Mouse (Mus musculus): Measurements from ENCODE around the gene Schip1.

The Schip1 gene

DNA sequence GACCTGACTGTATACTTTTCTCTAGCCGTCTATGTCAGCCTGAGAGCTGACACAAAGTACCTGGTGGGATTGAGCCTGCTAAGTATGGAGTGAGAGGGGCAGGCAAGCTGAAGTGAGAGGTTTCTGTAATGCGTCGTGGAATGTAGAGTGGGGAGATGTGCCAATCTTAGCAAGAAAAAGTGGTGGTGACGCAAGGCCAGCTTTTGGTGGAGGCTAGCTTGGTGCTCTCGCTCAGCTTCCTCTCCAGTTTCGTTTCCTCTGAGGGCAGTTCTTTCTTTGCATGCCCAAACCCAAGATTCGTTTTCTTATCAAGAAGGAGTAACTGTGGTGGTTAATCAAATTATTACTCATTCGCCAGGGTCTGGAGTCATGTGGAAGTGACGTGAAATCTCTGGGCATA lies 492.3 kb downstream of the Schip1 start:
- no peak for DNase-seq (ENCODE audit: low read depth, low spot score)

DNA sequence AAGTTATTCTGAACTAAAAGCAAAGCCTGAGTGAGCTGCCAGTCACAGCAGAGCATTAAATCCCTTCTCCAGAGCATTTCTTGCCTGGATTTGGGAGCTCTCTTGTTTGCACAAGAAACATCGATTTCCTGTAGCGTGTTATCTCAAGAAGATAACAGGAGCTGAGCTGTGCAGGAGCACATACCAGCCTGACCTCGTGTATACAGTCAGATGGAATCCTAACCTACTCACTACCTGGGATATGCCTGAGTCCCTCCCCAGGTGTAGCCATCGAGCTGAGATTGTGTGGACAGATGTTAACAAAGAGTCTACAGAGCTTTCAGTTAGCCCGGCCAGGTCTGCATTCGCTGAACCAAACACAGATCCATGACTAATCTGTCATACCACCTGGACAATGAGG lies 494.1 kb downstream of the Schip1 start:
- no peak for DNase-seq (ENCODE audit: low read depth, low spot score)

DNA sequence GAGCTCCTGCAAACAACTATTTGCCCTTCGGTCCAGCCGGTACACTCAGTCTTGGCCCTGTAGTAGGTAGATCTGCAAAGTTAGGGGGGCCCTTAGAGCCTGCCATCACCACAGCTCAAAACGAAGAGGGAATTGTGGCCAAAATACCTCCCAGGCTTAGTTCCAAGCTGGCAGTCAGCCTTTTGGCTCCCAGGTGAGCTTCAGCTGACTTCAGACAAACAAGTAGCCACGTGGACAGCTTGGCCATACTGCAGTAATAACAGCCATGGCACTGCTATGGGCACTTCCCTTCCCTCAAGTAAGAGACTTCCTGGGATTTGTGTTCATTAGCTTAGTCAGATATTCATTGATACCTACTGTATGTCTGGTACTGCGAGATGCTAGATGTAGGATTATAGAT lies 495.5 kb downstream of the Schip1 start:
- DNase-seq (ENCODE audit: low read depth, low spot score), result no peak

DNA sequence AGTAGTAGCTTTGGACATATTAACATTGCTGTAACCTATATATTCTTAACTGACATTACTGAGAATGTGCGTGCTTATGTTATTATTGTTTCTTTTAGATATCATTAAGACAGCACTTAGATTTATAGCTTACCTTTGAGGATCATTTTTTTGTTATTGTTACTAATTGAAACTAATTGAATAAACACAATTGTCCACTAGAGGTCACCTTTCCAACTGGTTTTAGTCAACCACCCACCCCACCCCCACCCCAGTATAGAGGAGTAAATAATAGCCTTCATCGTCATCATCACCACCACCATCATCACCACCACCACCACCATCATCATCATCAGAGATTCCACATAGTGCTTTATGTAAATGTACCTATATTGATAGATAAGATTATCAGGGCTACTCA lies 498.2 kb downstream of the Schip1 start:
- no peak for DNase-seq (ENCODE audit: low read depth, low spot score)

DNA sequence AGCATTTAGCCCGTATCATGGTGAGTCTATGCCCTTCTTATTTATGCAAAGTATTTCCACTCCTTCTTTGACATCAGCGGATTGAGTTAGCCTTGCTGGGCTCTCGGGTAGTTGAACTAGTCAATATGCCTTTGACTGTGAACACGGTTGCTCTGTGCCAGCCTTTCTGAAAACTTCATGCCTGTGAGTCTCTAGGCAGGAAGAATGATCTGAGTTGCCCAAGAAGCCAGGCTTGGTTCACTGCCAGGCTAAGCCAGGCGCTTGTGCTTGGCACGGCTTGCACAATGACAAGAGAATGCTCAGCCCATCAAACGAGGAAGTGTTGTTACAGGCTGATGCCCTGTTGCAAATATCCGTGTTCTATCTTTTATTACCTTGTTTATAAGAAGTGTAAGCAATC lies 499.3 kb downstream of the Schip1 start:
- no peak for DNase-seq (ENCODE audit: low read depth, low spot score)

DNA sequence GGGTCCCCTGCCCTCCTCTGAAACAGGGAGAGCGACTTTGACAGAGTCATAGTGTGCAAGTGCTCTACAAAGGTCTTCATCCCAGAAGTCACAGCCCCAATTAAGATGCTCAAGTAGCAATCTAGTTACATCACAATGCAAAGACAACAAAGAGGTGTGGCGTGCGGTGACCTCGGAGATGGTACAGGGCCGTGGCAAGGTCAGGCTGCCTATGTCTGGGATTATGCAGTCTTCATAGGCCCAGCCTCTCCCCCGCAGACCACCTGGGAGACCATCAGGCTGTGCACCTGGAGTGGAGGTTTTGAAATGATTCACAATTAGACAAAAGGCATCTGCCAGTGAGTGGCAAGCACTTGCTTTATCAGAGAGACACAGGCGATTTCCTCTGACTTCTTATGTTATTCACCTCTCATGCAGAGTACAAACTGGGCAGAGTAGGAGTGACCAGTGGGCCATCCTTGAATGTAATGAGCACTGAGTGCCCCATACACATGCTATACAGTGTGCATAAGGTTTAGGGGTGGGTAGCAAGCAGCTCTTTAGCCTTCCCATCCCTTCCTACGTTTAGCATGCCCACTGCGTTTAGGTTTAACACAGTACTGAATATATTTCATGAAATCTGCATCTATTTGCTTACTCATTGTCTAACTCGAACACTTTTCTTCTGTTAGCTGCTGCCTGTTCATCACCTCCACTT lies 500.5 kb downstream of the Schip1 start:
- DNase-seq (ENCODE audit: low read depth, low spot score), result no peak

- DNase-seq (ENCODE audit: low read depth, low spot score), result no peak
These were observed 501.1 kb downstream of the Schip1 start for GRCm38 (mm10) chr3:68565675-68566055.

- no peak for DNase-seq (ENCODE audit: low read depth, low spot score)
These were observed 503.0 kb downstream of the Schip1 start for GRCm38 (mm10) chr3:68567581-68567980.

DNA sequence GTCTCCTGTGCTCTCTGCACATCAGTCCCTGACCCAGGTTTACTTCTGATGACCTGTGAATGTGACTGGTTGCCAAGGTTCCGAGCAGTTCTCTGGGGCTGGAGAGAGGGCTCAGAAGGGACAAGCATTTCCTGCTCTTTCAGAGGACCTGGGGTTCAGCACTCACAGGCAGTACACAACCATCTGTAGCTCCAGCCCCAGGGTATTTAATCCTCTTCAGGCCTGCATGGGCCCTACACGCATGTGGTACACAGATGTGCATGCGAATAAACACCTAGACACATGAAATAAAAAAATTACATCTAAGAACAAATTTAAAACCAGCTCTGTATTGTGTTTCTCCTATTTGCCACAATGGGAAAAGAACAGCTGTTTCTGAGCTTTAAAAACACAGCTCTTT lies 503.5 kb downstream of the Schip1 start:
- no peak for DNase-seq (ENCODE audit: low read depth, low spot score)

DNA sequence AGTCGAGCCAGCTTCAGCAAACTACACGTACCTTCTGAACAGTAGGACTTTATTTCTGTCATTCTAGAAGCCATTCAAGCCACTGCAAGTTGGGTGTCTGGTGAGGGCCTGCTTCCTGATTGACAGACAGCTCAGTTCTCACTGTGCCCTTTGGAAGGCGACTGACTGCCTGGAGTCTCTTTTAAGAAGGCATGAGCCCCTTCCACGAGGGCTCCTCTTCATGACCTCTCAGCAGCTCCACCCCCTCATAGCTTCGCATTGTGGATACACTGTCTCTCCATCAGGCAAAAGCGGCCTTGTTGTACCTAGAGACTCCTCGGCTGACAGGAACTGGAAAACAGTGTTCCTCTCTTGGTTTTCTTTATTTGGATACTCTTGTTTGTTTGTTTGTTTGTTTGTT lies 504.1 kb downstream of the Schip1 start:
- no peak for DNase-seq (ENCODE audit: low read depth, low spot score)

- no peak for DNase-seq (ENCODE audit: low read depth, low spot score)
These were observed 505.7 kb downstream of the Schip1 start for GRCm38 (mm10) chr3:68570319-68570718.

- DNase-seq (ENCODE audit: low read depth, low spot score), result no peak
These were observed 507.9 kb downstream of the Schip1 start for GRCm38 (mm10) chr3:68572249-68573225.

DNA sequence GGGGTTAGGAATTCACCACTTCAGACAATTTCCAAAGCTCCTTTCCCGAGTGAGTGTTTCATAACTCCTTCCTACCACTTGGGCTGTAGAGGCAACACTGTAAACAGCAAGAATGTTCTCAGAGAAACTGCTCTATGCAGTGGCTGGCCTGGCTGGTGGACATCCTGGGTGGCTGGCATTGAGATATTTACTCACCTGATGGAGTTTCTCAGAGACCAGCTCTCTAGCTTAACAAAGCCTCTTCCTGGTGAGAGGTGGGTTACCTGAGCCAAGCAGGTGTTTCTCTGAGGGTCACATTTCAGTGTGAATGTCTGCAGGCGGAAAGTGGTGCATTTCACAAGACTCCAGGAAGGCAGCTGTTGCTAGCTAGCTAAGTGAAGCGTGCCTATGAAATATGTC lies 508.6 kb downstream of the Schip1 start:
- no peak for DNase-seq (ENCODE audit: low read depth, low spot score)

DNA sequence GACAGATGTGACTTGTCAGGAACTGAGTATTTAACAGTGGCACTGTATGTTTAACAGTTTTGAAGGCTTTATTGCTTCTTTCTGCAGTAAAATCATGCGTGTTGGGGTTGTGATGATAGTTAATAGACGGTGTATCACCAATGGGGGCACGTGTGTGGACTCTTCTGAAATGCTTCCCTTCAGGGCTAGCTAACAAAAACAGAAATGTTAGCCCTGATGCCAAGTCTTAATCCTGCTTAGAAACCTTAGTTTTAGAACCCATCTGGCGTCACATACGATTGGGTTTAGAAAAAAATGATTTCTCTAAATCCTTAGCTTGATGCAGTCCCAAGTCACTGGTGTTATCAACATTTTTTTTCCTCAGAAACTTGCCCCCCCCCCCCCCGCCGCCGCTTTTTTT lies 509.5 kb downstream of the Schip1 start:
- DNase-seq (ENCODE audit: low read depth, low spot score), result no peak

DNA sequence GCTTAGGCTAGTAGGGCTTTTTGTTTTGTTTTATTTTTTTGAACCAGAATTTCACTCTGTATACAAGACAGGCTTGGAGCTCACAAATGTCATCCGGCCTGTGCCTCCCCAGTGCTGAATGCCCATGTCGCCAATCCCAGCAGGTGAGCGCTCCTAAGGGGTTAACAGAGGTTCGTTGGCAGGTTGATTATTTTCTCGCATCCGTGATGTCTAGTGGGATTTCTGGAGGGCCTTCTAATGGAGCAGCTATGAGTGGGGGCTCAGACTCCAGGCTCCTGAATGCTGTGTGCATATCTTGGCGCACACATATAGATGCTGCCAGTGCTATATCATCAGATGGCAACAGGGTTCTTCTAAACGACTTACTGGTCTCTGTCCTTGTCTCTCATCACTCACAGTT lies 510.0 kb downstream of the Schip1 start:
- DNase-seq (ENCODE audit: low read depth, low spot score), result no peak

DNA sequence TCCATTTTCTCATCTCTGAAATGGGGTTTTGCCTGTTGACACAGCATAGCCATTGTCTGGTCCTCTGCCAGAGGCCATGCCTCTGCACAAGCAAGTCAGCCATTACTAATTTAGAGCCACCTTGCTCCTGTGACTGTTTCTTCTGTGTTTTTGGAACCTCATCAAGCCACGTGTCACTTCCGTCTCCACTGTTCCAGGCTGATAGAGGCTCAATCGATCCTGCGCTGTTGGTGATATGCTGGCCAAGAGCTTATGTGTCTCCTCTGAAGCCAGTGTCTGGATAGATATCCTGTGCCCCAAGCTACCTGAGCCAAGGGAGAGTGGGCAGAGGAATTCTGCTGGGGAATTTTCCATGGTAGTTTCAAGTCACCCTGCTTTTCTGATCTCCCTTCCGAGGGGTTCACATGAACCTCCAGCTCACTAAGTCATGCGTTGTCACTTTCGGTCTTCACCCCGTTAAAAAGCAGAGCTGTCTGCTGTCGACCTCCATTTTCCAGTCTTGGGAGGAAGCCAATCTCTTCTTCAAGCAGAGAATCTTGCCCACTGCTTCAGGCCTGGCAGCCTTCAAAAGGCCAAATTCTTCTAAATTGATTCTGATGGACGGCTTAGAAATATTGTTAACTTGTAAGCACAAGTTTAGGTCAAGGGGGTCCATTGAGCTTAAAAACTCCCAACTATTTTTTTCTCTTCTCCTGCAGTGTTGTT lies 511.2 kb downstream of the Schip1 start:
- DNase-seq (ENCODE audit: low read depth, low spot score), result no peak

DNA sequence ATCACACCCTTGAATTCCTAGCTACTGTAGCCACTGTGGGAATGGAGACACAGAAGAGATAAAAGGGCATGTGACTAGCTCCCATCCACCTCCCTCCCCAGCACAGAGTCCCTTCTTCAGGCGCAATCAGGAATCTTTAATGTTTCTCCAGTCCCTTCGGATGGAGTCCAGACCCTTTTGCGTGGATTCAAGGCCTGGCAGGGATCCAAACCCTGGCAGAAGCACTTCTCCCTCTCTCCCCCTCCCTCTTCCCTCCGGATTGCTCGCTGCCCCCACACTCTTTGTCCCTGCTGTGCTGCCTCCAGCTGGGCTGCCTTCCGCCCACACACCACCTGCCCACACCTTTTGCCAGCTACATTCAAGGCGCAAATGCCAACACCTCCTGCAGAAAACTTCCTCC lies 511.8 kb downstream of the Schip1 start:
- DNase-seq (ENCODE audit: low read depth, low spot score), result no peak

DNA sequence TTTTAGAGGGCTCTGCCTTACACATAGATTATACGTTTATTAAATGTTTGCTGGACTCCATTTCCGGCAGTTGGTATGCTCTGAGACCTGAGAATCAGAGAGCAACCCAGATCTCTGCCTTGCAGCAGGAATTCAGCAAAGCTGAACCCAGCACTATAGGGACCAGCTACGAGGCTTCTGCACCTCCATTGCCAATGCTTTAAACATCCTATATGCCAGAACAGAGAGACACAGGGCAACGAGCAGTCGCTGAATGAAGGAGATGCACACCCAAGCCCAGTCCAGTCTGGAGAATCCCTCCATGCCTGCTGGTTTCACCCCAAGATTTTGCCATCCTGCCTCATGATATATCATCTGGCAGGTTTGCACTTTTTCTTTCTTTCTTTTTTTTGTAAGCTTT lies 512.3 kb downstream of the Schip1 start:
- no peak for DNase-seq (ENCODE audit: low read depth, low spot score)

DNA sequence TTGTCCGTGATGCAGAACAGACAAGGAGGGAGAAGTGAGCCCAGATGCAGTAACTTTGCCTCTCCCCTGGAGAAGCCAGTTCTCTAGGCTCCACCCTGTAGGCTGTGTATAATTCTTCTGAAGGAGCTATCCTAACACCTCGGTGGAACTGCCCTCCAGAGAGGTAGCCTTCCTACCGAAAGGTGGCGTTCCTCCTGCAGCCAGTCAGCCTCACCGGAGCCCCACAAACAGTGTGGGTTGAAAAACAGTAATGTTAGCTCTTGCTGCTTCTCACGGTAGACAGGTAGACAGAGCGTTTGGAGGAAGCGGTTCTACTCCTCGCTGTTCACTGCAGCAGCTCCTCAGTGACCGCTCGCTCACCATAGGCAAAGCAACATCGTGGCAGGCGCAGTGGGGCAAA lies 517.0 kb downstream of the Schip1 start:
- no peak for DNase-seq (ENCODE audit: low read depth, low spot score)

- no peak for DNase-seq (ENCODE audit: low read depth, low spot score)
These were observed 517.6 kb downstream of the Schip1 start for GRCm38 (mm10) chr3:68582103-68582740.

DNA sequence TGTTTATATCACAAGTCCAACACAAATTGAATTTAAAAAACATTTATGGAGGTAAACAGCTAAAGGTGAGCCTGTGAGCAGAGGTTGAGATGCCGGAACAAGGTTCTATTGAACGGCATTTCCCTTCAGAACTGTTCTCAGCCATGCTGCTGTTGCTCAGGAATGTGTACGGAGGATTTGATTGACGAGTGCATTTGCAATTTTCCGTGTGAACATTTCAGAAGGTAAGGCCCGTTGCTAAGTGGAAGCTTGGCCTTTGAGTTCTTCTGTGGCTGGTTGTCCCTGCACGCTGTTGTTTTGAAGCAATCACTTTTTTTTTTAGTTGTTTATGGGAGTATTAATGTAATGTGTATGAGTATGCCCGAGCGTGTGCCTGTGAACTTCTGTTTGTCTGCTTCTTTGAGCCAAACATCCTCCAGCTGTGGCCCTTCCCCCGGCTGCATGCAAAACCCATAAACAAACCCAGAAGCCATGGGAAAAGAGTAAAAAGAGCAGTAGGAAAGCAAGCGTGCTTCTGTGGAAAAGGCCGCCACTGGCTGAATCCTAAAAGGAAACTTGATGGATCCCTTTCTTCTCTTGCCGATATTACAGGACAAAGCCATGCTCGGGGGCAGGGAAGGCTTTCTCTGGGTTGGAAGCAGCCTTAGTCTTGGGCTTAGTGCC lies 518.6 kb downstream of the Schip1 start:
- no peak for DNase-seq (ENCODE audit: low read depth, low spot score)
